Mouse (Mus musculus) myocyte (in vitro differentiated cells): ENCODE results near the gene Sidt1. TPM values are rescaled to one million over a fixed set of nuclear protein-coding genes. Genes with fewer than 3 reads are reported as not detected.

Source experiments
- H3K27me3 ChIP-seq: one replicate; pipeline ENCODE4 v1.6.1; 2011; ENCODE audit not compliant: control insufficient read depth, insufficient read depth, insufficient read length
- H3K36me3 ChIP-seq: one replicate; pipeline ENCODE4 v1.6.1; 2011; ENCODE audit not compliant: control insufficient read depth, insufficient read depth
- H3K4me2 ChIP-seq: one replicate; pipeline ENCODE4 v1.6.1; 2011; ENCODE audit warnings: low read depth, control low read depth
- H3K4me3 ChIP-seq: one replicate; pipeline ENCODE4 v1.5.1; 2011; ENCODE audit warnings: mild to moderate bottlenecking, control low read depth, moderate library complexity
- H3K79me2 ChIP-seq: one replicate; pipeline ENCODE4 v1.6.1; 2011; ENCODE audit not compliant: control insufficient read depth, insufficient read depth
- H3ac ChIP-seq: one replicate; pipeline ENCODE4 v1.6.1; 2011; ENCODE audit not compliant: control insufficient read depth, insufficient read length
- CEBPB ChIP-seq: IDR thresholded peaks from 2 replicates; pipeline ENCODE4 v1.6.1; 2011; ENCODE audit warnings: mild to moderate bottlenecking, moderate library complexity; ENCODE audit not compliant: poor library complexity, insufficient read depth, severe bottlenecking
- E2F4 ChIP-seq: IDR thresholded peaks from one replicate; pipeline ENCODE4 v1.6.1; 2011; ENCODE audit warnings: mild to moderate bottlenecking, control low read depth, moderate library complexity; ENCODE audit not compliant: insufficient read depth
- MAX ChIP-seq: IDR thresholded peaks from one replicate; pipeline ENCODE4 v1.6.1; 2011; ENCODE audit warnings: low read depth, mild to moderate bottlenecking, control low read depth
- MYOD1 ChIP-seq, 3 experiments: IDR thresholded peaks; one replicate each; pipeline ENCODE4 v1.6.1; 2011; ENCODE audit warnings: control low read depth in 2 of 3, low read depth in 2 of 3, mild to moderate bottlenecking in 2 of 3, moderate library complexity in 1 of 3; ENCODE audit not compliant: insufficient read length in 2 of 3, control insufficient read depth in 1 of 3
- MYOG ChIP-seq, 3 experiments: IDR thresholded peaks; one replicate each; pipeline ENCODE4 v1.6.1; 2011; ENCODE audit warnings: control low read depth in 2 of 3, low read depth in 2 of 3, mild to moderate bottlenecking in 2 of 3; ENCODE audit not compliant: insufficient read length in 2 of 3, control insufficient read depth in 1 of 3, insufficient read depth in 1 of 3
- POLR2A ChIP-seq: IDR thresholded peaks from one replicate; pipeline ENCODE4 v1.6.1; 2011; ENCODE audit warnings: low read depth, mild to moderate bottlenecking, control low read depth, moderate library complexity; ENCODE audit not compliant: insufficient read length
- POLR2AphosphoS2 ChIP-seq: IDR thresholded peaks from one replicate; pipeline ENCODE4 v1.6.1; 2011; ENCODE audit warnings: low read depth, control low read depth; ENCODE audit not compliant: insufficient read length
- REST ChIP-seq: IDR thresholded peaks from one replicate; pipeline ENCODE4 v1.6.1; 2011; ENCODE audit warnings: mild to moderate bottlenecking, control low read depth, moderate library complexity; ENCODE audit not compliant: insufficient read depth, insufficient read length
- SRF ChIP-seq: IDR thresholded peaks from one replicate; pipeline ENCODE4 v1.6.1; 2011; ENCODE audit warnings: low read depth; ENCODE audit not compliant: control insufficient read depth, insufficient read length
- TCF12 ChIP-seq: IDR thresholded peaks from one replicate; pipeline ENCODE4 v1.6.1; 2011; ENCODE audit warnings: mild to moderate bottlenecking, control low read depth; ENCODE audit not compliant: poor library complexity, insufficient read depth, severe bottlenecking
- TCF3 ChIP-seq: IDR thresholded peaks from one replicate; pipeline ENCODE4 v1.6.1; 2011; ENCODE audit warnings: low read depth, control low read depth; ENCODE audit not compliant: insufficient read length
- USF1 ChIP-seq: IDR thresholded peaks from one replicate; pipeline ENCODE4 v1.6.1; 2011; ENCODE audit warnings: low read depth, mild to moderate bottlenecking, control low read depth, moderate library complexity
- polyA plus RNA-seq: library from polyadenylated mRNA; unstranded; fragments of >200 nt; fragmentation: generic; extraction: Trizol; gene quantifications from one replicate; pipeline ENCODE4 v1.2.1, GENCODE M21; 2012; ENCODE audit warnings: missing spikeins

Sidt1 gene
- polyA plus RNA-seq, 1 experiment, result not detected

DNA sequence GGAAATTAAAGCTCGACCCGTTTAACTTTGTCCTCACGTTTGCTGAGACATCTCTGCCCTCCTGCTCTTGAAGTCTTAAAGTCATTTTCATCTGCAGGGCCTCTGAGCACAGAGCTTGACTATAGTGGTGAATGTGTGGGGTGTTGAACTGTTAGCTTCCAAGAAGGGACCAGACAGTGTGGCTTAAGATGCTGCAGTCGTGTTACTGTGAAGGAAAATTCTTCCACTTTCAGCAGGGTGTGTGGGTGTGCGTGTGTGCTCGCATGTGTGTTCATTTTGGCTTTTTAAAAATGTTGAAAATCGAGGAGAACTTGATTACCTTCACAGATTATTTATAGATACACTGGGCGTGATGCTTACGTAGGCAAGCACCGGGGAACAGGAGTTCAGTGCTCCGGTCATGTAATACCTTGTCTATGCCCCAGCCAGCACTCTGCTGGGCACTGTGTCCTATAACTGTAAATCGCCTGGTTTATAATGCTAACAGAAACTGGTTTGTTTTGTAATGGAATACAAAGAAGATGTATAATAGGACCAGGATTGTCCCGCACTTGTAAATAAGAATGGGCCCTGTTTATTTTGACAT lies 106.2 kb downstream of the Sidt1 start:
- Histone ChIP-seq H3K36me3 (no peaks in the 10 kb centered on the region), H3ac (no peak overlapping the region), H3K27me3 (no peaks in the 10 kb centered on the region), H3K79me2 (no peaks in the 10 kb centered on the region), H3K4me3 (no peak overlapping the region), H3K4me2 (no peak overlapping the region)
- no peak for TF ChIP-seq MAX
- TF ChIP-seq USF1, result no peak
- no peak for TF ChIP-seq TCF12
- TF ChIP-seq POLR2AphosphoS2, result no peak
- TF ChIP-seq POLR2A, result no peak
- TF ChIP-seq REST, result no peak
- no peak for TF ChIP-seq SRF
- TF ChIP-seq CEBPB, result no peak
- TF ChIP-seq E2F4, result no peak
- no peak for TF ChIP-seq MYOD1 (IDR thresholded peaks at IDR 0.05; ENCODE audit: control insufficient read depth in 1 of 3, insufficient read length in 2 of 3, low read depth in 2 of 3)
- TF ChIP-seq TCF3, result no peak
- no peak for TF ChIP-seq MYOG (IDR thresholded peaks at IDR 0.05; ENCODE audit: control insufficient read depth in 1 of 3, insufficient read depth in 1 of 3, insufficient read length in 2 of 3, low read depth in 2 of 3)

DNA sequence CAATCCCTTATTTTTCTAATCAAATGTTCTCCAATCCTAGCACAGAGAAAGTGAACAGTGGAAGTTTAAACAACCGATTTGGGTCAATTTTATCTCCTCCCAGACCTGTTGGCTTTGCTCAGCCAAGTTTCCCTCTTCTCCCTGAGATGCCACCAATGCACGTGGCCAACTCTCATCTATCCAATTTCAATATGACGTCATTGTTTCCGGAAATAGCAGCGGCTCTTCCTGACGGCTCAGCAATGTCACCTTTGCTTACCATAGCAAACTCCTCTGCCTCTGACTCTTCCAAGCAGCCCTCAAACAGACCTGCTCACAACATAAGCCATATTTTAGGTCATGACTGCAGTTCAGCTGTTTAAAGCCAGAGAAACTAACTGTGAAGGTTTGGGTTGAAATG lies 111.5 kb downstream of the Sidt1 start:
- Histone ChIP-seq H3K36me3 (peaks cover 4% of the 10 kb centered on the region), H3K4me3 (no peak overlapping the region), H3K79me2 (no peaks in the 10 kb centered on the region), H3ac (no peak overlapping the region), H3K27me3 (no peaks in the 10 kb centered on the region), H3K4me2 (no peak overlapping the region)
- TF ChIP-seq MAX (no peak), CEBPB (no peak), TCF3 (no peak), USF1 (no peak), MYOD1 (IDR thresholded peaks at IDR 0.05; ENCODE audit: control insufficient read depth in 1 of 3, insufficient read length in 2 of 3, low read depth in 2 of 3) (no peak), TCF12 (no peak), MYOG (IDR thresholded peaks at IDR 0.05; ENCODE audit: control insufficient read depth in 1 of 3, insufficient read depth in 1 of 3, insufficient read length in 2 of 3, low read depth in 2 of 3) (no peak), POLR2AphosphoS2 (no peak), SRF (no peak), REST (no peak), POLR2A (no peak), E2F4 (no peak)

DNA sequence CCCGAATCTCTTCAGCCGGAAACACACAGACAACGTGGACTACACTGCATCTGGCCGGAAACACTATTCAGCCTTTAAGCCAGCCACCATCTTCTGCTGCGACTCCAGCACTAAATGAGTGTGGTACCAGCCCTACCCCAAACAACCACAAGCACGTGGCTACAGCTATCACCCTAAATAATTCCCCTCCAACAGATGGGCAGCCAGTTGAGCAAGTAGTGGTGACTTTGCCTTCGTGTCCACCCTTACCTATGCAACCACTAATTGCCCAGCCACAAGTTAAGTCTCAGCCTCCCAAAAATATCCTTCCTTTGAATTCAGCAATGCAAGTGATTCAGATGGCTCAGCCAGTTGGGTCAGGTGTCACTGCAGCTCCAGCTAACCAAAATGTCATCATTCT lies 116.6 kb downstream of the Sidt1 start:
- Histone ChIP-seq H3K4me2 (peak overlapping the region; percentile 24), H3ac (no peak overlapping the region), H3K79me2 (no peaks in the 10 kb centered on the region), H3K36me3 (peaks cover 16% of the 10 kb centered on the region), H3K4me3 (no peak overlapping the region), H3K27me3 (no peaks in the 10 kb centered on the region)
- TF ChIP-seq SRF (no peak), POLR2A (no peak), E2F4 (no peak), MYOD1 (IDR thresholded peaks at IDR 0.05; ENCODE audit: control insufficient read depth in 1 of 3, insufficient read length in 2 of 3, low read depth in 2 of 3) (peak in 1 of 3 experiments; percentile 54), MYOG (IDR thresholded peaks at IDR 0.05; ENCODE audit: control insufficient read depth in 1 of 3, insufficient read depth in 1 of 3, insufficient read length in 2 of 3, low read depth in 2 of 3) (peak in 1 of 3 experiments; percentile 8), POLR2AphosphoS2 (no peak)

DNA sequence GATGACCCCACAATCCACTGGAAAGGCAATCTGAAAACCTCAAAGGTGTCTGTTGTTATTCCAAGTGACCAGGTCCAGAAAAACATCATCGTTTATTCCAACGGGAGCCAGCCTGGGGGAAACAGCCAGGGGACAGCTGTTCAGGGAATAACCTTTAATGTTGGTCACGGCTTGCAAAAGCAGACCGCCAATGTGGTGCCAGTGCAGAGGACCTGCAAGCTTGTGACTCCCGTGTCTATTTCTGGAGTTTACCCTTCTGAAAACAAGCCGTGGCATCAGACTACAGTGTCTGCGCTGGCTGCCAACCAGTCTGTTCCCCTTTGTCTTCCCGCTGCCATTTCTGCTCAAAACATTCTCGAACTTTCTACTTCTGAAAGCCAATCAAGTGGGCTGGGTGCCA lies 117.5 kb downstream of the Sidt1 start:
- no peaks in the 10 kb centered on the region for H3K79me2 ChIP-seq
- TF ChIP-seq CEBPB (no peak), TCF3 (no peak), MYOD1 (IDR thresholded peaks at IDR 0.05; ENCODE audit: control insufficient read depth in 1 of 3, insufficient read length in 2 of 3, low read depth in 2 of 3) (peak in 1 of 3 experiments; percentile 58)
- peaks cover 16% of the 10 kb centered on the region for H3K36me3 ChIP-seq

DNA sequence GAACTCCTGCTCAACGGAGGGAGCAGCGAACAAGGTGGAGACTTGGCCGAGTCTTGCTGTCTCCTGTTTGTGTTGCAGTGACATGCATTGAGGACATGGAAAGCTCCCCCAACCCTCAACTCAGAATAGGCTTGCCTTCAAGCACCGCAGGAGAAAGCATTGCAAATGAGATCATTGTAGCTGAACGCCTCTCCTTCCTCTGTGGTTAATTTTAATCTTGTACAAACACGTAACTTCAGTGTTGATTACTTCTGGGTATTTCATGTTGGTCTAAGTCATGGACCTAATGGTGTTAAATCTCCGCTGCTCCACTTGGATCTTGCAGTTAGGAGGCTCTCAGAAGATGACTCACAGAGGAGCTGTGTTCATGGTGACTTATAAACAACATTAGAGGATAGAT lies 120.3 kb downstream of the Sidt1 start:
- H3K4me3 ChIP-seq, result no peak overlapping the region
- H3K36me3 ChIP-seq, result peaks cover 24% of the 10 kb centered on the region
- H3K4me2 ChIP-seq, result no peak overlapping the region
- no peak overlapping the region for H3ac ChIP-seq
- H3K79me2 ChIP-seq, result no peaks in the 10 kb centered on the region
- TF ChIP-seq REST (no peak), TCF3 (no peak), E2F4 (no peak)
- H3K27me3 ChIP-seq, result no peaks in the 10 kb centered on the region

More for the DNA sequence above, 117.5 kb downstream of the Sidt1 start:
- H3K27me3 ChIP-seq, result no peaks in the 10 kb centered on the region
- no peak overlapping the region for H3ac ChIP-seq
- H3K4me3 ChIP-seq, result no peak overlapping the region
- no peak overlapping the region for H3K4me2 ChIP-seq
